Mouse (Mus musculus) heart, embryonic 15.5 days (tissue): Measurements from ENCODE around the gene Tbata. TPM values are rescaled to one million over a fixed set of nuclear protein-coding genes. Genes with fewer than 3 reads are reported as not detected.

Experiments
- ATAC-seq: fragments of 200-750 bp; cut with Nextera tagmentation; replicated peaks from 2 replicates; pipeline ENCODE4 v1.8.0; 2017; ENCODE audit warnings: low read depth, moderate TSS enrichment; ENCODE audit not compliant: insufficient number of reproducible peaks, insufficient read depth, low FRiP score
- H3K27ac ChIP-seq: fragments of 300-500 bp; sonication (generic); 2 replicates; pipeline ENCODE4 v1.5.1; 2015; ENCODE audit warnings: mild to moderate bottlenecking, inconsistent platforms
- H3K27me3 ChIP-seq: fragments of 300-500 bp; sonication (generic); 2 replicates; pipeline ENCODE4 v1.6.1; 2015; ENCODE audit warnings: inconsistent platforms
- H3K36me3 ChIP-seq: fragments of 300-500 bp; sonication (generic); 2 replicates; pipeline ENCODE4 v1.6.1; 2015; ENCODE audit warnings: mild to moderate bottlenecking, inconsistent platforms
- H3K4me1 ChIP-seq: fragments of 300-500 bp; sonication (generic); replicated peaks from 2 replicates; pipeline ENCODE4 v1.6.1; 2015; ENCODE audit warnings: inconsistent platforms
- H3K4me2 ChIP-seq: fragments of 300-500 bp; sonication (generic); 2 replicates; pipeline ENCODE4 v1.6.1; 2015; ENCODE audit warnings: inconsistent platforms, mild to moderate bottlenecking, moderate library complexity
- H3K4me3 ChIP-seq: fragments of 300-500 bp; sonication (generic); 2 replicates; pipeline ENCODE4 v1.5.1; 2015; ENCODE audit warnings: mild to moderate bottlenecking, inconsistent platforms
- H3K9ac ChIP-seq: fragments of 300-500 bp; sonication (generic); 2 replicates; pipeline ENCODE4 v1.6.1; 2015; ENCODE audit warnings: mild to moderate bottlenecking, inconsistent platforms
- H3K9me3 ChIP-seq: fragments of 300-500 bp; sonication (generic); replicated peaks from 2 replicates; pipeline ENCODE4 v1.6.1; 2016; ENCODE audit warnings: inconsistent platforms
- WGBS: fragments of 180-500 bp; shearing (Covaris S2); methylation state at CpG from one replicate; pipeline ENCODE4 v1.1.7; 2015; ENCODE audit warnings: mixed read lengths; 5-methylcytosine and 5-hydroxymethylcytosine counted together
- polyA plus RNA-seq: library from polyadenylated mRNA; unstranded; fragments of >200 nt; fragmentation: Nextera tagmentation; extraction: Ambion mirVana; gene quantifications from 2 replicates; pipeline ENCODE4 v1.2.1, GENCODE M21; 2015

The Tbata gene
- polyA plus RNA-seq, 1 experiment from 2014 or later, result 4.3 TPM

DNA sequence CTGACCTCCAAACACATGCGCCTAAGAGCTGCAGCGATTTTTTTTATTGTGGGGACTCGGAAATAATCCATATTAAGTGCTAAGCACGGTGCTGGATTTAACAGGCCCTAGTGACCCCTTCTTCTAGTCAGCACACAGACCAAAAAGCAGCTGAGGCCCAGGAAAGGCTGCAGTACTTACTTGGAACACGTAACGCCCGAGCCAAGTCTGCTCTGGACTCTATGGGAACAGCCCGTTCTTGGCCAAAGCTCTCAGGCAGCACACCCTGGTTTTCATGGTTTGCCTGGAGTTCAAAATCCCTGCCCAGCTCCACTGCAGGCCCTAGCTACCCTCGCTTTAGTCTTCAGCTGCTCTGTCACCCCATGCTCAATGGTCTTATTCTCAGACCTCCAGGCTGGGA, 22.9 kb downstream of the Tbata start:
- Histone ChIP-seq H3K36me3 (no peaks in the 10 kb centered on the region), H3K4me3 (no peak overlapping the region), H3K4me1 (0 out of 2 replicates have a peak, but pooled peaks cover under 1% of the 10 kb centered on the region), H3K27ac (no peak overlapping the region), H3K27me3 (no peaks in the 10 kb centered on the region; the same call in 1 of the 2 replicates), H3K4me2 (no peak overlapping the region), H3K9ac (no peak overlapping the region), H3K9me3 (no peaks in the 10 kb centered on the region)
- ATAC-seq, result no peak
- 80% methylated on average over 9 of the region's 9 CpGs for WGBS

DNA sequence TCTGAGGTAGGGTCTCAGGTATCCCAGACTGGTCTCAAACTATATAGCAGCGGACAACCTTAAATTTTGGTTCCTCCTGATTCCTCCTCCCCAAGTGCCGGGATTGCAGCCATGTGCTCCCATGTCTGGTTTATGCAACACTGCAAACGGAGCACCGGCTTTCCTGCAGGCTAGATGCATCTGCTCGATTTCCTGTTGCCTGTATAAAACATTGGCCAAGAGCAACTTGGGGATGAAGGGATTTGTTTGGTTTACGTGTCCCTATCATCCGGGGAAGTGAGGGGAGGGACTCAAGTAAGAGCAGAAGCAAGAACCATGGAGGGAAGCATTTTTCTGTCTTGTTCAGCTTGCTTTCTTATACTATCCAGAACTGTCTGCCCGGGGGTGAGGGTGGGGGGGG, 23.5 kb downstream of the Tbata start:
- 0 out of 2 replicates have a peak, but pooled peaks cover 3% of the 10 kb centered on the region for H3K4me1 ChIP-seq
- no peak overlapping the region for H3K4me2 ChIP-seq
- ATAC-seq, result no peak; the same call in 1 of the 2 replicates
- H3K9ac ChIP-seq, result no peak overlapping the region
- H3K9me3 ChIP-seq, result no peaks in the 10 kb centered on the region
- 61% methylated on average over 8 of the region's 8 CpGs for WGBS
- H3K36me3 ChIP-seq, result no peaks in the 10 kb centered on the region
- H3K27me3 ChIP-seq, result no peaks in the 10 kb centered on the region; the same call in 1 of the 2 replicates
- no peak overlapping the region for H3K27ac ChIP-seq
- H3K4me3 ChIP-seq, result no peak overlapping the region

DNA sequence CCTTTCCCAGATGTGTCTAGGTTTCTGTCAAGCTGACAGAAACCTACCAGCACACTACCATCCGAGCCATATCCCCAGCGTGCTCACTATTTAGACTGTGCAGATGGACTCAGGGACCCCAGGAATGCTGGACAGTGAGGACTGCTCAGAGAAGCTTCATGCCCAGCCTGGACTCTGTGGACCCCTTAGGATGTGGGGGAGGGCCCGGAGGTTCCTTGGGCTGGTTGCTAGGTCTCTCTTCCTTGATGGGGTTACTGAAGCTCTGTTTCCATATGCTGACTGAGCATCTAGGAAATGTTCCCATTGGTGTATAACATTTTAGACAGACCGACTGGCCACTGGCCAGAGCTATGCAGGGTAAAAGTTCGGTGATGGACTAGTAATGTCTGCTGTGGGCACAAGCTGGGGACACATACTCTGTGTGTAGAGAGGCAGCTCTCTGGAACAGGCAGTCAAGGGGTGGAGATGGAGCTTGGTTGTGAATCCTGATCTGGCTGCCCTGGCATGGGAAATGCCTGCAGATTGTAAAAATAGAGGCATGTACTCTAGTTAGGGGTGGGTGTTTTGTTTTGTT, 24.1 kb downstream of the Tbata start:
- Histone ChIP-seq H3K27ac (no peak overlapping the region), H3K9ac (no peak overlapping the region), H3K27me3 (no peaks in the 10 kb centered on the region; the same call in 1 of the 2 replicates), H3K9me3 (no peaks in the 10 kb centered on the region), H3K36me3 (no peaks in the 10 kb centered on the region), H3K4me3 (no peak overlapping the region), H3K4me2 (no peak overlapping the region), H3K4me1 (0 out of 2 replicates have a peak, but pooled peaks cover 3% of the 10 kb centered on the region)
- 76% methylated on average over 5 of the region's 5 CpGs for WGBS
- ATAC-seq, result no peak

DNA sequence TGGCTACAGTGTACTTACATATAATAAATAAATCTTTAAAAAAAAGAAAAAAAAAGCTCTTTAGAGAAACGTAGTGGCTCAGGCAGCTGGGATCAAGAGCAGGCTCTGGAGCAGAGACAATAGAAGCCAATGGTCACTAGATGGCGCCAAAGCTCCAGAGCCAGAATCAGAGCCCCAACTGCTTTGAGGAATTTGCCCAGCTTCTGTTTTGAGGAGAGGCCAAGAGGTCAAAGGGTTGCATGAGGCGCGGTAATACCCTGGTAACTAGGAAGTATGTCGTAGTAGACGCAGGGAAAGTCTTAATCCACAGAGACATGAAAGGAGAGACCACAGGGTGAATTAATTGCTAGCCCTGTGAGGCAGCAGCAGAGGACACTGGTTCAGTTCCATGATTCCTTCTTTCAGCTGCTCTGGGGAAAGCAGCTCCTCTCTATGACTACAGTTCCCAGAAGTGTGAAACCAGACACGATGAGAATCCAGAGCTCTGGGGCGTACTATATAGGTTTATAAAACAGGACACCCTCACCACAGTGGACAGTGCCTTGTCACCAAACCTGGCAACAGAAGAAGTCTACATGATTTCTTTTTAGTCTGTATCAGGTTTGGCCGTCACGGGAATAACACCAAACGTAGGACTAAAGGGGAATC, 27.9 kb downstream of the Tbata start:
- no peak overlapping the region for H3K4me2 ChIP-seq
- ATAC-seq, result no peak
- H3K4me3 ChIP-seq, result no peak overlapping the region
- H3K27me3 ChIP-seq, result no peaks in the 10 kb centered on the region; the same call in 1 of the 2 replicates
- H3K4me1 ChIP-seq, result 0 out of 2 replicates have a peak, but pooled peaks cover 3% of the 10 kb centered on the region
- 31% methylated on average over 11 of the region's 11 CpGs for WGBS
- H3K9ac ChIP-seq, result no peak overlapping the region
- no peaks in the 10 kb centered on the region for H3K9me3 ChIP-seq
- no peak overlapping the region for H3K27ac ChIP-seq
- no peaks in the 10 kb centered on the region for H3K36me3 ChIP-seq

DNA sequence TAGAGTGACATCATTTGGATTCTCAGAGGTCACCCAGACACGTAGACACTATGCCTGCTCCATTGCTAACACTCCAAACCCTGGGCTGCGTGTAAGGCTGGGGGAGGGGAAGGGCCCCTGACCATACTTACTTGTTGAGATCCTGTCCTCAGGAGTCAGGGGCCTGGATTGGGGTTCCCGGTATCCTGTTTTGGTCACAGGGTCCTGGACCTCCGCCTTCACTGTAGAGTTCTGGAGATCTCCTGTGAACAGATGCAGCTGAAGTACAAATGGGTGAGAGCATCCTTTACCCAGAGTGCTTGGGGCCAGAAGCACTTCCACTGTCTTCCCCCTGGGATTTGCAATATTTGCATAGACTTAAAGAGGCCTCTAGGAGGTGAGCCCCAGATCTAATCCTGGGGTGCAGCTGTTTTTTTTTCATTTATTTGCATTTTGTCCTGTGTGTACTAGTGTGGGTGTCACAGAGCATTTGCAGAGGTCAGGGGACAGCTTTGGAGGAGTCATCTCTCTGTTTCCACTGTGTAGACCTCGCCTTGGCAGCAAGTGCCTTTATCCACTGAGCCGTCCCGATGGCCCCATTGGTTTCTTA, 28.6 kb downstream of the Tbata start:
- Histone ChIP-seq H3K9me3 (no peaks in the 10 kb centered on the region), H3K4me3 (no peak overlapping the region), H3K36me3 (no peaks in the 10 kb centered on the region), H3K27me3 (no peaks in the 10 kb centered on the region; the same call in 1 of the 2 replicates), H3K4me1 (0 out of 2 replicates have a peak, but pooled peaks cover 3% of the 10 kb centered on the region), H3K4me2 (no peak overlapping the region), H3K9ac (no peak overlapping the region), H3K27ac (no peak overlapping the region)
- 80% methylated on average over 7 of the region's 7 CpGs for WGBS
- ATAC-seq, result no peak

DNA sequence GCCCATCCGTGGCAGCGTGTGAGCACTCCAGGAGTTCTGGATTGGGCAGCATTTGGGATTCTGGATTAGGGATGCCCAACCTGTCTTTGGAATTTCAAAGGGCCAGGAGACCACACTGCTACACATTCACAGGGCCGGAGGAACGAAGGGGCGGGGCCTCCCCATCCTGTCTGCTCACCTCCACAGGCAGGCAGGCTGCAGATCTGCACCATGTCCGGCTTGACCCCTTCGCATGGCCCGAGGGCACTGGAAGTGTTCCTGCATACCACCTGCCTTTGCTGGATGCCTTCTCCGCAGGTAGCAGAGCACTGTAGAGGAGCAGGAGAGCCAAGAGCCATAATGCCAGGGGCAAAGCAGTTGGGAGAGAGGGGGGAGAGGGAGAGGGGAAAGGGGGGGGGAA, 29.2 kb downstream of the Tbata start:
- no peaks in the 10 kb centered on the region for H3K36me3 ChIP-seq
- H3K4me1 ChIP-seq, result 0 out of 2 replicates have a peak, but pooled peaks cover 3% of the 10 kb centered on the region
- no peak for ATAC-seq
- WGBS, result 61% methylated on average over 9 of the region's 9 CpGs
- no peaks in the 10 kb centered on the region; the same call in 1 of the 2 replicates for H3K27me3 ChIP-seq
- no peak overlapping the region for H3K27ac ChIP-seq
- H3K4me2 ChIP-seq, result no peak overlapping the region
- H3K9ac ChIP-seq, result no peak overlapping the region
- H3K4me3 ChIP-seq, result no peak overlapping the region
- H3K9me3 ChIP-seq, result no peaks in the 10 kb centered on the region

DNA sequence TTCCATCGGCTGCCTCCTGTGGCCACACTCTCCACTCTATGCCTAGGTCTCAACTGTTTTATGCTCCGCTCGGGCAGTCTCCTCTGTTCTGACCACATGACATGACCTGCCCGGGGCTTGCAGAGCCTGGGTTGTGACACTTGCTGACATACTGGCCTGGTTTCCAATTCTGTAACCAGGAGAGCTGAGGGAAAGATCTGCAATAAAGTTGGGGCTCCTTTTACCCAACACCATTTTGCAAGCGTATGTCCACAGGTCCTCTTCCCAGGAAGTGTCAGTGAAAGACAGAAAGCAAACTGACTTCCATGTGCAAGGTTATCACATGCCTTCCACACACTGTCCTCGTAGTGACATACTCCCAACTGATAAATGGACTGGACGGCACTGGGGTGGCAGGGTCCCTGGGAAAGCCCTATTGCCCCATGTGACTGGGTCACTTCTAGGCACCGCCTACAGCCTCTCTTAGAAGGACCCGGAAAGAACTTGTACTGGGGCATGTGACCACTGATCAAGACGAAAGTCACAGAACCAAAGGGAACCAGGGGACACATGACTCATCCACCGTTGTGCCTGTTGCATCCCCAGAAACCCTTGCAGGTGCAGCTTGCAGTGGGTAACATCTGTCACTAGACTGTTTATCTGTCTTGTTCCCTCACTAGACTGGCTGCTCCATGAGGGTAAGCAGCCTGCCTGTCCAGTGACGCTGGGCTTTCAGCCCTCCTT, 30.0 kb downstream of the Tbata start:
- Histone ChIP-seq H3K9me3 (no peaks in the 10 kb centered on the region), H3K27ac (no peak overlapping the region), H3K36me3 (no peaks in the 10 kb centered on the region), H3K4me3 (no peak overlapping the region), H3K27me3 (no peaks in the 10 kb centered on the region; the same call in 1 of the 2 replicates), H3K4me1 (0 out of 2 replicates have a peak, but pooled peaks cover 3% of the 10 kb centered on the region), H3K9ac (no peak overlapping the region), H3K4me2 (no peak overlapping the region)
- no peak for ATAC-seq
- WGBS, result 63% methylated on average over 12 of the region's 12 CpGs

DNA sequence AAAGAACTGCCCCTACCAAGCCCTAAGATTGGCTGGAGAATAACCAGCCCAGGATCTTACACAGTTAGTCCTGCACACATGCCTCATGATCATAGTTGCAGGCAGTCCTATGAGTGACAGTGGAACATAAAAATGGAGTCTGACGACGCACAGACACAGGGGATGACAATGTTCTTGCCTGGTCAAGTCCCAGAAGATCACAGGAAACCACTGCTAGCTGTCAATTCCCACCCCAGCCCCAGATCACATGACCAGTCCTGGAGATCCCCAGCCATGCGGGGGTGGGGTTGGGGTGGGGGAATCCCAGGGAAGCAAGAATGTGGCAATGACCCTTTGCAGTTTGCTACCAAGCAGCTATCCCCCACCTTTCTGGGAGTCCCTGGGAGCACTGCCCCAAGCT, 32.2 kb downstream of the Tbata start:
- ATAC-seq, result no peak
- Histone ChIP-seq H3K9ac (no peak overlapping the region), H3K9me3 (no peaks in the 10 kb centered on the region), H3K4me2 (no peak overlapping the region), H3K27ac (no peak overlapping the region), H3K36me3 (no peaks in the 10 kb centered on the region), H3K27me3 (no peaks in the 10 kb centered on the region), H3K4me1 (peaks cover 8% of the 10 kb centered on the region; the same call in 1 of the 2 replicates), H3K4me3 (no peak overlapping the region)
- 35% methylated on average over 3 of the region's 3 CpGs for WGBS

DNA sequence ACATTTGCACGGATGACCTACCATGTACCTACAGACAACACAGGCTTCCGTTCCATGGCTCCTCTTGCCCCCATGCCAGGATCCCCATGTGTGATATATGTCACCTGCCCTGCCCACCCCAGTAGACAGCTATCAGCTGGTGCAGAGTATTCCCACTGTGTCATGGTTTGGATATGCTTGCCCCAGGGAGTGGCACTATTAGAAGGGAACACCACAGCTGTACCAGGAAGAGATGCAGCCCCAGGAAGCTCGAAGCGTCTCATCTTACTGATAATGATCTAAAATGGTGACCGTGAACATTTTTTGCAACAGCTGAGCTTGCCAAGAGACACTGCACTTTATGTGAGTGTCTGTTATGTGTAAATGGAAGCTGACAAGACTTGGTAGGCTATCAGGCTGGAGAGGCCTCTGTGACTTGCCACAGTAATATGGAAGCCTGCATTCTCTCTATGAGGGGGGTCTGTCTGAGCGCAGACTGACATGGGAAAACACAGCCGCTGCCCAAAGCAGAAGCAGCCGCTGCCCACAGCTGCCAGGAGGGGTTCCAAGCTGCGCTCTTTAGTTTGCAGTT, 36.4 kb downstream of the Tbata start:
- H3K4me1 ChIP-seq, result peaks cover 6% of the 10 kb centered on the region; the same call in 1 of the 2 replicates
- no peak overlapping the region for H3K4me3 ChIP-seq
- H3K36me3 ChIP-seq, result no peaks in the 10 kb centered on the region
- H3K9ac ChIP-seq, result no peak overlapping the region
- no peak for ATAC-seq
- H3K4me2 ChIP-seq, result no peak overlapping the region
- WGBS, result 65% methylated on average over 9 of the region's 9 CpGs
- H3K27ac ChIP-seq, result no peak overlapping the region
- peaks cover 6% of the 10 kb centered on the region for H3K27me3 ChIP-seq
- no peaks in the 10 kb centered on the region for H3K9me3 ChIP-seq

DNA sequence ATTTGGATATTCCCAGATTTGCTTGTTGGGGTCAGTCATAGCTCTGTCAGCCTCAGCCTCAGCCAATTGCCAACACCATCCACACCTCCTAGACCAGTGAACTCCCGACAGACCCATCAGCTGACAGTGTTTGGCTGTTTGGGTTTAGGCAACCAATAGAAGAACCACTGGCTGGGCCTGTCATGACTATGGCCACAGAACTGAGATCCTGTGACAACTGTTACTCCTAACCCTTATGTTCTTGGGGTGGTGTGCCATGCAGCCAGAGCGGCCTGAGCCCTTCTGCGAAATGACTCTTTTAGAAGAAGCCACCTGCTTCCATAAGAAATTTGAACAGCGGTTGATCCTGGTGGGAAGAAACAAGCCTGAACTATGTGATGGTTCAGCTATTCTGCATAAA, 39.4 kb downstream of the Tbata start:
- no peak for ATAC-seq
- H3K4me1 ChIP-seq, result peaks cover 6% of the 10 kb centered on the region; the same call in 1 of the 2 replicates
- no peak overlapping the region for H3K9ac ChIP-seq
- no peak overlapping the region for H3K4me3 ChIP-seq
- H3K27me3 ChIP-seq, result peaks cover 13% of the 10 kb centered on the region
- WGBS, result 76% methylated on average over 4 of the region's 4 CpGs
- no peaks in the 10 kb centered on the region for H3K9me3 ChIP-seq
- H3K36me3 ChIP-seq, result no peaks in the 10 kb centered on the region
- H3K4me2 ChIP-seq, result no peak overlapping the region
- H3K27ac ChIP-seq, result no peak overlapping the region

DNA sequence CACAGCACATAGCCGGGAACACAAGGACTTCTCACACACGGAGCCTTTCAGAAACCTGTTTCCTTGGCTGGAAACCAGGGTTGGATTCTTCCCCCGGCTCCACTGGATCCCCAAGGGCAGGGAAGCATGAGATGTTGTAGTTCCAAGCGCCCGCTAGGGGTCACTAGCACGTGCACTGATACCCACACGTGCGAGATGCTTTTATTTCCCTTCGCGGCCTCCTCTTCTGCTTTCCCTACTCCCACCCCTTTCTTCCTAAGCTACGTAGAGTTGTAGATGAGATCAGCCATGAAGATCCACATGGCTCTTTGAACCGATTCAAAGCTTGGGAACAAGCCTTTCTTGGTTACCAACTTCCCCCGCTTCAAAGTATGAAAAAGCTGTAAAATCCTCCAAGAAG, 40.0 kb downstream of the Tbata start:
- H3K9me3 ChIP-seq, result no peaks in the 10 kb centered on the region
- no peak overlapping the region for H3K4me3 ChIP-seq
- WGBS, result 10% methylated on average over 13 of the region's 13 CpGs
- no peak overlapping the region for H3K9ac ChIP-seq
- H3K27ac ChIP-seq, result no peak overlapping the region
- no peak for ATAC-seq
- peaks cover 6% of the 10 kb centered on the region; the same call in 1 of the 2 replicates for H3K4me1 ChIP-seq
- no peak overlapping the region for H3K4me2 ChIP-seq
- H3K36me3 ChIP-seq, result no peaks in the 10 kb centered on the region
- H3K27me3 ChIP-seq, result peaks cover 13% of the 10 kb centered on the region
